Mouse (Mus musculus) E14TG2a.4 (cell line): ENCODE measurements around the gene Rfx1.

Experiments
- CTCF ChIP-seq: conservative IDR thresholded peaks from 2 replicates; pipeline ENCODE4 v1.5.1; 2014; ENCODE audit warnings: low read length
- NANOG ChIP-seq: IDR thresholded peaks from 2 replicates; pipeline ENCODE4 v1.6.1; 2014; ENCODE audit warnings: borderline replicate concordance, low read length, mixed read lengths
- POU5F1 ChIP-seq: IDR thresholded peaks from 2 replicates; pipeline ENCODE4 v1.6.1; 2014; ENCODE audit warnings: low read length, borderline replicate concordance

GRCm38 (mm10) chr8:84052746-84053145 lies 13.9 kb upstream of the Rfx1 start:
- TF ChIP-seq CTCF (no peak), NANOG (no peak), POU5F1 (no peak)
